Mouse (Mus musculus) heart, embryonic 12.5 days (tissue): ENCODE measurements around the gene Mapk13. TPM values are rescaled to one million over a fixed set of nuclear protein-coding genes. Genes with fewer than 3 reads are reported as not detected.
"Not testable (repeated sequence)": the region's sequence is repeated elsewhere in the genome, so short reads cannot be mapped to it uniquely, and the experiment has no call there.

ENCODE experiments used
- ATAC-seq: fragments of 200-750 bp; cut with Nextera tagmentation; 2 replicates; pipeline ENCODE4 v1.8.0; 2017; ENCODE audit warnings: moderate TSS enrichment, moderate library complexity; ENCODE audit not compliant: insufficient number of reproducible peaks, low FRiP score
- H3K27ac ChIP-seq: fragments of 300-500 bp; sonication (generic); 2 replicates; pipeline ENCODE4 v1.5.1; 2016; ENCODE audit warnings: mild to moderate bottlenecking, moderate library complexity; ENCODE audit not compliant: poor library complexity, severe bottlenecking
- H3K27me3 ChIP-seq: fragments of 300-500 bp; sonication (generic); replicated peaks from 2 replicates; pipeline ENCODE4 v1.6.1; 2016; ENCODE audit warnings: mild to moderate bottlenecking, moderate library complexity
- H3K36me3 ChIP-seq: fragments of 300-500 bp; sonication (generic); 2 replicates; pipeline ENCODE4 v1.6.1; 2016; ENCODE audit warnings: mild to moderate bottlenecking, moderate library complexity
- H3K4me1 ChIP-seq: fragments of 300-500 bp; sonication (generic); replicated peaks from 2 replicates; pipeline ENCODE4 v1.6.1; 2016; ENCODE audit warnings: mild to moderate bottlenecking
- H3K4me2 ChIP-seq: fragments of 300-500 bp; sonication (generic); 2 replicates; pipeline ENCODE4 v1.6.1; 2016; ENCODE audit warnings: mild to moderate bottlenecking, moderate library complexity
- H3K4me3 ChIP-seq: fragments of 300-500 bp; sonication (generic); 2 replicates; pipeline ENCODE4 v1.5.1; 2016; ENCODE audit warnings: mild to moderate bottlenecking
- H3K9ac ChIP-seq: fragments of 300-500 bp; sonication (generic); 2 replicates; pipeline ENCODE4 v1.6.1; 2016; ENCODE audit warnings: mild to moderate bottlenecking, moderate library complexity
- H3K9me3 ChIP-seq: fragments of 300-500 bp; sonication (generic); replicated peaks from 2 replicates; pipeline ENCODE4 v1.6.1; 2016; ENCODE audit warnings: mild to moderate bottlenecking, moderate library complexity
- WGBS: fragments of 180-500 bp; shearing (Covaris S2); methylation state at CpG from one replicate; pipeline ENCODE4 v1.1.7; 2016; 5-methylcytosine and 5-hydroxymethylcytosine counted together
- polyA plus RNA-seq: library from polyadenylated mRNA; unstranded; fragments of >200 nt; fragmentation: Nextera tagmentation; extraction: Ambion mirVana; gene quantifications from 2 replicates; pipeline ENCODE4 v1.2.1, GENCODE M21; 2016

The Mapk13 gene
- polyA plus RNA-seq, 1 experiment from 2014 or later, result 3.2 TPM

DNA sequence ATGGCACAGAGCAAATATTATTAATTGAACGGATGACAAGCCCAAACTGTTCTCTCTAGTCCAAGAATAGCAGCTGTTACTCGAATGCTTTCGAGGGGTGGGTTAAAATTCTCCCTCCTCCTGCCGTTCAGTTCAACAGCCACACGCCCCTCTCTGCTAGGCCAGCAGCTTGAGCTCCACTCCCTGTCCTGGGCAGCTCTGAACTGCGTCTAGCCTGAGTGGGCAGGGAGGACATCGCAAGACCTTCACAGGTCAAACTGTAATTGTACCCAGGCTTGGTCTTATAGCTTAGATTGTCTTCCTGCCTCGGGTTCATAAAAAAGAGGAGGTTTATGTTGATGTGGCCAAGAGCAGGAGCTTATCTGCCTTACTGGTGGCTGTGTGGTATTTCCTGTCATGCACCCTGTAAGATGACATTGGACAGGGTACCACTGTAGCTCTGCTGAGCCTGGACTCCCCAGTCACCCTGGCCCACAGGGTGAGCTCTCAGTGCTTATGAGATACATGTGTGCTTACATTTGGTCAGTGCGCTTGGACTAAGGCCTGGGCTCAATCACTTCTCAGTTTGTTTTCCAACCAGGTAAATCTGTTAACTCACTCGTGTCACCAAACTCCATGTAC lies 46.4 kb downstream of the Mapk13 start:
- Histone ChIP-seq H3K4me3 (no peak overlapping the region), H3K27me3 (no peaks in the 10 kb centered on the region), H3K4me2 (no peak overlapping the region), H3K4me1 (peaks cover 28% of the 10 kb centered on the region), H3K9ac (no peak overlapping the region), H3K9me3 (no peaks in the 10 kb centered on the region), H3K36me3 (peaks cover 81% of the 10 kb centered on the region), H3K27ac (peak overlapping the region; percentile 88)
- WGBS, result 31% methylated on average over 10 of the region's 10 CpGs
- peak; percentile 59; the same call in 1 of the 2 replicates for ATAC-seq

DNA sequence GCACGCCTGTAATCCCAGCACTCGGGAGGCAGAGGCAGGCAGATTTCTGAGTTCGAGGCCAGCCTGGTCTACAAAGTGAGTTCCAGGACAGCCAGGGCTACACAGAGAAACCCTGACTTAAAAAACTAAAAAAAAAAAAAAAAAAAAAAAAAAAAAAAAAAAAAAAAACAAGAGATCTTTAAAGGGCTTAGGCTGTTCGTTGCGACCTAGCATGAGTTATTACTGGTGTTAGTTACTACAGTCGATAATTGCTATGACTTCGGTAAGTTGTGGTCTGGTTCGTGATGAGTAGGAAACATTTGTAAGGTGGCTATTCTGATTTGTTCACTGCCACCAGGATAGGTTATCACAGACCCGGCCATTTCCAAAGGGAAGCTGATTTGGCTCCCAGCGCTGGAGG lies 47.2 kb downstream of the Mapk13 start:
- not testable (repeated sequence) for H3K9ac ChIP-seq, ATAC-seq, H3K4me3 ChIP-seq, H3K27me3 ChIP-seq, H3K9me3 ChIP-seq, H3K4me2 ChIP-seq
- Histone ChIP-seq H3K4me1 (peaks cover 28% of the 10 kb centered on the region), H3K36me3 (peaks cover 81% of the 10 kb centered on the region), H3K27ac (peak overlapping the region; percentile 88)
- WGBS, result 88% methylated on average over 10 of the region's 10 CpGs

DNA sequence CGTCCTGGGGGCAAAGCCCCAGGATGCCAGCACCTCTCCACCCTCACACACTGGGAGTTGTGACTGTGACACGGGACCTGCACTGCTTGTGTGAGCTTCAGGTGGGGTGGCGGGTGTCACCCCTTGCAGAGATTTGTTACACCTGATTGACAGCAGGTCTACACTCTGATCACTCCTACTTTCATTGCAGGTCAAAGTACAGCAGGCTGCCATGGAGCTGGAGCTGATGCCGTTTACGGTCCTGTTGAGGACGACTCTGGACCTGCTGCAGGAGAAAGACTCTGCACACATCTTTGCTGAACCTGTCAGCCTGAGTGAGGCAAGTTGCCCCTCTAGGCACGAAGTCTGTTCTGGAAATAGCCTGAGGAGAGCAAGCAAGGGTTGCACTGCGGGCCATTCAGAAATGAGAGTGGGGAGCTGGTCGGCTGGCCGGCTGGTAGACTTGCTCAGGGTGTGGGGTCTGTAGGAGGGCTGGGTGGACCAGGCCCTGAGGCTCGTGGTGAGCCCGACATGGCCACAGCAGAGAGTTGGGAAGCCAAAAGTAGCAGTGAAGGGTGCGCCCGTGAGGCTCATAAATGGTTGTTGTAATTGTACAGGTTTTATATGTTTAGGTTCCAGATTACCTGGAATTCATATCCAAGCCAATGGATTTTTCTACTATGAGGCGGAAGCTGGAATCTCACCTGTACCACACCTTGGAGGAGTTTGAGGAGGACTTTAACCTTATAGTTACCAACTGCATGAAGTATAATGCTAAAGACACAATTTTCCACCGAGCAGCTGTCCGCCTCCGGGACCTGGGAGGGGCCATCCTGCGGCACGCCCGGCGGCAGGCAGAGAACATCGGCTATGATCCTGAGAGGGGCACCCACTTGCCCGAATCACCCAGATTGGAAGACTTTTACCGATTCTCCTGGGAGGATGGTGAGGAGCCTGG lies 48.0 kb downstream of the Mapk13 start:
- no peak overlapping the region for H3K4me3 ChIP-seq
- H3K4me2 ChIP-seq, result no peak overlapping the region
- 0 out of 2 replicates have a peak overlapping the region, but pooled peaks have one; percentile 52 for H3K27ac ChIP-seq
- H3K27me3 ChIP-seq, result no peaks in the 10 kb centered on the region
- peaks cover 28% of the 10 kb centered on the region for H3K4me1 ChIP-seq
- H3K36me3 ChIP-seq, result peaks cover 84% of the 10 kb centered on the region
- H3K9me3 ChIP-seq, result no peaks in the 10 kb centered on the region
- no peak for ATAC-seq
- 93% methylated on average over 25 of the region's 25 CpGs for WGBS
- H3K9ac ChIP-seq, result no peak overlapping the region

DNA sequence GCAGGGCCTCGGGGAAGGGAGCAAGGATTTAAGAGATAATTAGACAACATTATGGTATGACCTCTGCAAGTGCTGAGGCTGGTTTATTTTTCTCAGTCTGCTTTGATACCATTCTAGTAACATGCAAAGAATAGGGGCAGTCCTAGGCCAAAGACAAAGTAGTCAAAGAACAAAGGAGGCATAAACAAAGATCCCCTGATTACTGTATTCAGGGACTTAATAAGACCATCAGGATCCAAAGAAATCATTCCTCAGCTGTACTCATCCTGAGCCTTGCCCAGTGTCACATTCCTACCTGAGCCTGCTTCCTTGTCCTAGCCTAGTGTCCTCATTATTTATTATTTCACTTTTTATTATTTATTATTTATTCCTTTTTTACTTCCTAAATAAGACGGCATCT lies 51.1 kb downstream of the Mapk13 start:
- no peak for ATAC-seq
- Histone ChIP-seq H3K9ac (no peak overlapping the region), H3K4me2 (no peak overlapping the region), H3K36me3 (peaks cover 87% of the 10 kb centered on the region), H3K4me1 (peaks cover 32% of the 10 kb centered on the region), H3K27me3 (no peaks in the 10 kb centered on the region), H3K27ac (no peak overlapping the region), H3K9me3 (no peaks in the 10 kb centered on the region), H3K4me3 (no peak overlapping the region)
- 89% methylated on average over 2 of the region's 2 CpGs for WGBS

DNA sequence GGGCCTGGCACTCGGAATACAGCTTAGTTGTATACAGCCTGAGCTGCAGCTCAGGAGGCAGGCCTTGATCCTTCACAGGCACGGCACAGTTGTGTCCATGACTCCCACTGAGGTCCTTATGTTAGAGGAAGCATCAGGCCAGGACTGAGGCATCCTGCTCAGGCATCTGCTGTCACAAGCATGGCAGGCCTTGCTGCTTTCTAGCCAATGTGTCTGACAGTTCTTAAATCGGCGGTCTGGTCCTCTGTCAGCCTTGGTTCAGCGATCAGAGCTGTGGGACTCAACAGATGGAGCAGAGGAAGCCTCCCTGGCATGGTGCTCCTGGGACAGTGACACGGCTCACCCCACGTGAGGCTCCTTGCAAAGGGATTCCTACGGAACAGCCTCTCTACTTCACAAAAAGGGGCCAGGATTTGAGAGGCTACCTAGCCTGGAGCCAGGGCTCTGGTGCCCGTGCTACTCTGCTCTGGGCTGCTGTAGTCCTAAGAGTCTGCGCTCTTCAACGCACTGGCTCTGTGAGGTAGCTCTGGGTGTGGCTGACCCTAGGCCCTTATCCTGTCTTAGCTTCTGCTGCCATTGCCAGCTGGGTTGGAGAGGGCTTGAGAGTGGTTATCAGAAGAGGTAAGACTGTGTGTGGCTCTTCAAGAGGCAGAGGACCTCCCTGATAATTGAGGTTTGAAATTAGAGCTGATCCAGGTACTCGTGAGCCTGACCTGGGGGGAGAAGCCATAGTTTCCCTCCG lies 54.1 kb downstream of the Mapk13 start:
- Histone ChIP-seq H3K36me3 (peaks cover 96% of the 10 kb centered on the region), H3K9me3 (no peaks in the 10 kb centered on the region), H3K4me3 (no peak overlapping the region), H3K9ac (no peak overlapping the region), H3K4me1 (peaks cover 25% of the 10 kb centered on the region), H3K27ac (0 out of 2 replicates have a peak overlapping the region, but pooled peaks have one; percentile 29), H3K4me2 (peak overlapping the region; percentile 39), H3K27me3 (no peaks in the 10 kb centered on the region)
- peak; percentile 93 for ATAC-seq
- WGBS, result 81% methylated on average over 13 of the region's 13 CpGs

DNA sequence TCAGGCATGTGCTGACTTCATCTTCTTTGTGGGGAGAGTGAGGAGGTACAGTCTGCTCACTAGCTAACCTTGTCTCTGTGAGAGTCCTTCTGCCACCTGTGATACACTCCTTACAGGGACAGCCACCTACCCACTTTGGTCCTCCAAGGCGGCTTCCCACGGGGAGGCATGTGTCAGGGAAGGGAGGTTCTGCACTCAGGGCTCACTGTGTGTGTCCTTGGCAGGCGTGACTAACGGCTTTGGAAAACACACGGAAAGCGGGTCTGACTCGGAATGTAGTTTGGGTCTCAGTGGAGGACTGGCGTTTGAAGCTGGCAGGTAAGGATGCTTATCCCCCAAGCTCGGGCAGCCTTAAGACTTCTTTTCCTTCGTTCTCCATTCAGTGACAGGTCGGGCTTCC lies 54.7 kb downstream of the Mapk13 start:
- H3K4me3 ChIP-seq, result peak overlapping the region; percentile 1; the same call in 1 of the 2 replicates
- peak overlapping the region; percentile 39 for H3K4me2 ChIP-seq
- H3K9ac ChIP-seq, result no peak overlapping the region
- H3K36me3 ChIP-seq, result peaks cover 96% of the 10 kb centered on the region
- H3K9me3 ChIP-seq, result no peaks in the 10 kb centered on the region
- peaks cover 26% of the 10 kb centered on the region for H3K4me1 ChIP-seq
- ATAC-seq, result no peak
- 0 out of 2 replicates have a peak overlapping the region, but pooled peaks have one; percentile 29 for H3K27ac ChIP-seq
- 83% methylated on average over 11 of the region's 11 CpGs for WGBS
- no peaks in the 10 kb centered on the region for H3K27me3 ChIP-seq

DNA sequence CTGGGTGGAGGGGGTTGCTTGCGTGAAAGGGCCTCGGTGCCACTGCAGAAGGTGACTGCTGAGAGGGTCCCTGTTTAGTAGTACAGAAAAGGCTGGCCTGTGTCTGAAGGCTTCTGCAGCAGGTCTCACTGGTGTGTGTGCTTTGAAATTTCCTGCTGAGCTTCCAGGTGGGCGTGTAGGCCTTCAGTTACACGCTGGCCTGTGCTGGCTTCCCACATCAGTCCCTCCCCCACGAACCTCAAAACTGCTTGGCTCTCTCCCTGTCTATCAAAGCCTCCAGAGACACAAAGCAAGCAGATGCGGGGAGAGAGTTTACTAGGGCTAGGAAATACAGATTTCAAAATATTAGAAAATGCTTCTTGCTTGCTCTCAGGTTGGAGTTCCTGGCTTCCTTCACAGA lies 55.8 kb downstream of the Mapk13 start:
- Histone ChIP-seq H3K27ac (peak overlapping the region; percentile 49), H3K27me3 (no peaks in the 10 kb centered on the region), H3K4me3 (no peak overlapping the region), H3K4me1 (peaks cover 33% of the 10 kb centered on the region), H3K9ac (peak overlapping the region; percentile 13; the same call in 1 of the 2 replicates), H3K36me3 (peaks cover 97% of the 10 kb centered on the region), H3K4me2 (peak overlapping the region; percentile 39), H3K9me3 (no peaks in the 10 kb centered on the region)
- ATAC-seq, result no peak
- 70% methylated on average over 6 of the region's 6 CpGs for WGBS

DNA sequence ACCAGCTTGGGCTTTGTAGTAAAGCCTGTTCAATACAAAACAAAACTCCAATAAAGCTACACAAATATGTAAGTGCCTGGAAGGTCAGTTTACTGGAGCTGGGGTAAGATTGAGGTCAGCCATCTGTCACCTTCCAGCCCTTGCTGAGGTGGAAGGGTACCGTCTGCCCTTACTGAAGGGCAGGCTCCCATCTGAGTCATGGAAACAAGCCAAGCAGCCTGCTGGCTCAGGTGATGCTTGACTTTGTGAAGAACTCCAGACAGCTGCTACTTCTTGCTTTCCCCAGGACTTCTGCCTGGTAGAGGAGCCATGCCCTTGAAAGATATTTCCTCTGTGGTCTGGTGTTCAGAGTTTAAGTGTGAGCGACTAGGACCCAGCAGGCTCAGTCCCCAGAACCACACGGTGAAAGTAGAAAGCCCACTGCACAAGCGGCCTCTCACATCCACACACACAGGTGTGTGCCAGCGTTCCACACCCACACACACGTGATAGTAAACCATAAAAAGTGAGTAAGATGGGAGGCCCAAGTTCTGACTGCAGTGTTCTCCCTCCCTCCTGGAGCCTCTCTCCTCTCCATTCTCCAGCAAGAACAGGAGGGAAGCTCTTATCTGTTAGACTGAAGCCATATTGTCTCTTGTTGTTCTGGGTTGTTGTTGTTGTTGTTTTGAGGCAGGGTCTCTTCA lies 56.4 kb downstream of the Mapk13 start:
- Histone ChIP-seq H3K4me1 (peaks cover 36% of the 10 kb centered on the region), H3K4me3 (no peak overlapping the region), H3K9me3 (no peaks in the 10 kb centered on the region), H3K36me3 (peaks cover 97% of the 10 kb centered on the region), H3K9ac (no peak overlapping the region), H3K4me2 (peak overlapping the region; percentile 39; the same call in 1 of the 2 replicates), H3K27ac (peak overlapping the region; percentile 49), H3K27me3 (no peaks in the 10 kb centered on the region)
- 79% methylated on average over 6 of the region's 6 CpGs for WGBS
- ATAC-seq, result no peak

DNA sequence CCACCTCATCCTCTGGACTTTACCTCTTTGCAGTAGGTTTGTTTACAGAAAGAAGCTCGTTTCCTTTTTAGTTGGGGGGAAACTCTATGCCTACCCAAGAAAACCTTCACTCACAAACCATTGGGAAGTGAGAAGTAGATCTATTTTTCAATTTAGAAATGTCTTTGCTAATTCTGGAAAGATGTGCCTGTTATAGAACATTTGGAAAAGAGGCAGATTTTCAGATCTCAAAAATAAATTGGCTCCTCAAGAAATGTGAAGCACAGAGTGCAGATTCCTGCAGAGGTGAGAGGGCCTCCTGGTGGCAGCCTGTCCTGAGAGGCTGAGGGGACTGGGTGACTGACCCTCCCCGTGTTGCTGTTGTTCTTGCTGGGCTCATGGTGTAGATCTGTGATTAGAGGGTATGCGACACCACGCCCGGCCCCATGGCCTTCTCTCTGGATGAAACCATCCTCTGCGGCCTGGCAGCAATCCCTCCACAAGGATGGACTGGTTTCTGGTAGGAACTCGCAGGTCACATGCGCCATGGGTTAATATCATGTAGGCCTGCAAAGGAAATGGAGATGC lies 58.7 kb downstream of the Mapk13 start:
- Histone ChIP-seq H3K4me3 (no peak overlapping the region), H3K9ac (no peak overlapping the region), H3K9me3 (no peaks in the 10 kb centered on the region), H3K27ac (no peak overlapping the region), H3K36me3 (peaks cover 97% of the 10 kb centered on the region), H3K4me2 (no peak overlapping the region), H3K4me1 (peaks cover 58% of the 10 kb centered on the region), H3K27me3 (no peaks in the 10 kb centered on the region)
- no peak for ATAC-seq
- WGBS, result 84% methylated on average over 8 of the region's 8 CpGs

DNA sequence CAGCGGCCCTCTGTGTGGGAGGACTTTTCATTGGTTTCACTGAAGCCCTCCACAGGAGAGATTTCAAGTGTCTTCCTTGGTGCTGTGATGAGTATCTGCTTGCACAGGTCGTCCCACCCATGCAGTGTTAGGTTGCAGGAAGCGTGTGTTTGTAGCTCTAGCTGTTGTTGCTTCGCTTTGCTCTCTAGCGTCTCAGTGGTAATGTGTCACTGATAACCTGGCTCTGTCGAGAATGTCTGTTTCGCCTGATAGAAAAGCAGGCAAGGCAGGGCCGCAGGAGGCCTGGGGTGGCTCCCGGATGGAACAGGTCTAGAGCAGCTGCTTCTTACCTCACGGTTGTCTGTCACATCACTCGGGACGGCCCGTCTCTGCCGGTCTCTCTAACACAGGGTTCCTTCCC lies 60.0 kb downstream of the Mapk13 start:
- peaks cover 94% of the 10 kb centered on the region for H3K36me3 ChIP-seq
- WGBS, result 41% methylated on average over 14 of the region's 14 CpGs
- H3K27me3 ChIP-seq, result no peaks in the 10 kb centered on the region
- peak; percentile 83 for ATAC-seq
- H3K9me3 ChIP-seq, result no peaks in the 10 kb centered on the region
- peak overlapping the region; percentile 22 for H3K4me2 ChIP-seq
- H3K4me3 ChIP-seq, result no peak overlapping the region
- H3K9ac ChIP-seq, result no peak overlapping the region
- peaks cover 56% of the 10 kb centered on the region for H3K4me1 ChIP-seq
- H3K27ac ChIP-seq, result peak overlapping the region; percentile 45
